Mouse (Mus musculus): ENCODE measurements around the gene Bicc1.
"Not testable (repeated sequence)": the region's sequence is repeated elsewhere in the genome, so short reads cannot be mapped to it uniquely, and the experiment has no call there.

The Bicc1 gene

GRCm38 (mm10) chr10:70966642-70967345 lies 192.7 kb downstream of the Bicc1 start:
- Histone ChIP-seq H3K4me3 (replicated peaks; ENCODE audit: low read length) (no peak overlapping the region), H3K36me3 (ENCODE audit: insufficient read depth, low read length) (no peaks in the 10 kb centered on the region), H3K4me1 (replicated peaks; ENCODE audit: low read depth, low read length) (peaks cover 49% of the 10 kb centered on the region), H3K27me3 (ENCODE audit: insufficient read depth, low read length) (no peaks in the 10 kb centered on the region), H3K9me3 (ENCODE audit: low read length) (no peaks in the 10 kb centered on the region)
- TF ChIP-seq POU5F1 (IDR thresholded peaks at IDR 0.05; ENCODE audit: borderline replicate concordance, low read length) (no peak), NANOG (IDR thresholded peaks at IDR 0.05; ENCODE audit: borderline replicate concordance, low read length) (no peak), CTCF (conservative IDR thresholded peaks at IDR 0.05; ENCODE audit: low read length) (no peak)

DNA sequence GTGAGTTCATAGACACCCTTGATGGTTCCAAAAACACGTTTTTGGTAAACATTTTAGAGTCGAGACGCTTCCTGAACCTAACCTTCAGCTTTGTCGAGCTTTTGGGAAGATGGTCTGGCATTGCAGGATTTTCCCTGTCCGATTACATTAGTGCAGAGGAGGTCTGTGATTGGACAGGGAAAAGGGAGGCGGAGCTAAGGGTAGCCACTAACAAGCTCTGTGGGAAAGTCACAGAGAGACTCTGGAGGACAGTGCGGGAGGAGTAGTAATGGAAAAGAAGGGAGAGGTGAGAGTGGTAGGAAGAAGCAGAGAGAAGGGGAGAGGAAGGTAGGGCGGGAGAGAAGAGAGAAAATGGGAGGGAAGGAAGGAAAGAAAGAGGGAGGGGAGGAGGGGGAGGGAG lies 194.8 kb downstream of the Bicc1 start:
- Histone ChIP-seq H3K4me1 (replicated peaks; ENCODE audit: low read depth, low read length) (peaks cover 46% of the 10 kb centered on the region), H3K4me3 (replicated peaks; ENCODE audit: low read length) (0 out of 2 replicates have a peak overlapping the region, but pooled peaks have one; percentile 11), H3K36me3 (ENCODE audit: insufficient read depth, low read length) (no peaks in the 10 kb centered on the region), H3K9me3 (ENCODE audit: low read length) (no peaks in the 10 kb centered on the region), H3K27me3 (ENCODE audit: insufficient read depth, low read length) (no peaks in the 10 kb centered on the region)
- TF ChIP-seq NANOG (IDR thresholded peaks at IDR 0.05; ENCODE audit: borderline replicate concordance, low read length) (no peak), POU5F1 (IDR thresholded peaks at IDR 0.05; ENCODE audit: borderline replicate concordance, low read length) (no peak), CTCF (conservative IDR thresholded peaks at IDR 0.05; ENCODE audit: low read length) (no peak)

DNA sequence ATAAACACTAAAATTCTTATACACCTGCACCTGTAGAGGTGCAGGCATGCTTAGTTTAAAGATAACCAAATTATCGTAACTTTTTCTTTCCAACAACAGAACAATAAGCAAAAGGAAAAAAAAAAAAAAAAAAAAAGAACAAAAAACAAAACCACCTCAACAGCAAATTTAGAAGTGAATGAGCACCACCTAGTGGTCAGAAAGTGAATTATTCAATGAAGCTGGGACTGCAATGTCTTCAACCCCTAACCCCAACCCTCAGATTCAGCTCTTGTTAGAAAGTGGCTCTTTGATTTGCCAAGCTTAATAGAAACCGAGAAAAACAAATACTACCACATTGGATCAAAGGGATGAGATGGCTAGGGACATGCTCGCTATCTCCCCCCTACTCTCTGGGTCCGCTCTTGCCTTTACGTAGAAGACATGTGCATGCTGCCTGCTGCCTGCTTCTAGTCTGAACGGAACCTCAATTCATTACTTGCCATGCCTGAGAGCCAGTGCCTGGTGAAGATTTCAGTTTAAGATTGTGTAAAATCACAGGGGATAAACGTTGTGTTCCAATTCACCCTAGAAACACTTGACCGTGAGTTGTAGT lies 195.8 kb downstream of the Bicc1 start:
- H3K36me3 ChIP-seq (ENCODE audit: insufficient read depth, low read length) = no peaks in the 10 kb centered on the region
- TF ChIP-seq CTCF (conservative IDR thresholded peaks at IDR 0.05; ENCODE audit: low read length) = peak; percentile 59
- no peak for TF ChIP-seq NANOG (IDR thresholded peaks at IDR 0.05; ENCODE audit: borderline replicate concordance, low read length)
- no peaks in the 10 kb centered on the region for H3K9me3 ChIP-seq (ENCODE audit: low read length)
- H3K4me1 ChIP-seq (replicated peaks; ENCODE audit: low read depth, low read length) = peaks cover 36% of the 10 kb centered on the region
- no peak overlapping the region for H3K4me3 ChIP-seq (replicated peaks; ENCODE audit: low read length)
- no peaks in the 10 kb centered on the region for H3K27me3 ChIP-seq (ENCODE audit: insufficient read depth, low read length)

GRCm38 (mm10) chr10:70961641-70962040 lies 197.9 kb downstream of the Bicc1 start:
- TF ChIP-seq POU5F1 (IDR thresholded peaks at IDR 0.05; ENCODE audit: borderline replicate concordance, low read length) = no peak
- no peak for TF ChIP-seq NANOG (IDR thresholded peaks at IDR 0.05; ENCODE audit: borderline replicate concordance, low read length)
- TF ChIP-seq CTCF (conservative IDR thresholded peaks at IDR 0.05; ENCODE audit: low read length) = no peak
- H3K9me3 ChIP-seq (ENCODE audit: low read length) = no peaks in the 10 kb centered on the region
- no peak overlapping the region for H3K4me3 ChIP-seq (replicated peaks; ENCODE audit: low read length)
- H3K36me3 ChIP-seq (ENCODE audit: insufficient read depth, low read length) = no peaks in the 10 kb centered on the region
- H3K4me1 ChIP-seq (replicated peaks; ENCODE audit: low read depth, low read length) = peaks cover 16% of the 10 kb centered on the region
- no peaks in the 10 kb centered on the region for H3K27me3 ChIP-seq (ENCODE audit: insufficient read depth, low read length)

- peaks cover 15% of the 10 kb centered on the region for H3K4me1 ChIP-seq (replicated peaks; ENCODE audit: low read depth, low read length)
- not testable (repeated sequence) for H3K36me3 ChIP-seq (ENCODE audit: insufficient read depth, low read length); H3K27me3 ChIP-seq (ENCODE audit: insufficient read depth, low read length); H3K9me3 ChIP-seq (ENCODE audit: low read length); H3K4me3 ChIP-seq (replicated peaks; ENCODE audit: low read length)
Measured at GRCm38 (mm10) chr10:70960396-70960795, 199.1 kb downstream of the Bicc1 start.

DNA sequence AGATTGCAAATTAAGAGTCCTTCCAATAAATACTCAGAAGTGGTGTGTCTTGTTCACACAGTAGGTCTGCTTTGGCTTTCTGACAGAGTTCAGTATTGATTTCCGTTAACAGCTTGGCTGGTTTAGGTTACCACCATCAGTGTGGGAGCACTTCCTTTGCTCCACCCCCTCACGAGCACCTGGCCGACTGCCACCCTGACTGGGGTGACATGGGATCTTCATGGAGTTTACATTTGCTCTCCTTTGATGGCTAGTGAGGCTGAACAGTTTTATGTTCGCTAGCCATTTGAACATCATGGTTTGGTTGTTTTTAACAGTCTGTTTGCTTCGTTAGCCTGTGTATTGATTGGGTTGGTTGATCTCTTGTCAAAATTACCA lies 206.7 kb downstream of the Bicc1 start:
- H3K9me3 ChIP-seq (ENCODE audit: low read length) = peaks cover 15% of the 10 kb centered on the region
- H3K27me3 ChIP-seq (ENCODE audit: insufficient read depth, low read length) = peaks cover 4% of the 10 kb centered on the region
- no peaks in the 10 kb centered on the region for H3K36me3 ChIP-seq (ENCODE audit: insufficient read depth, low read length)
- no peak overlapping the region for H3K4me3 ChIP-seq (replicated peaks; ENCODE audit: low read length)
- TF ChIP-seq NANOG (IDR thresholded peaks at IDR 0.05; ENCODE audit: borderline replicate concordance, low read length) (no peak), CTCF (conservative IDR thresholded peaks at IDR 0.05; ENCODE audit: low read length) (no peak), POU5F1 (IDR thresholded peaks at IDR 0.05; ENCODE audit: borderline replicate concordance, low read length) (no peak)
- H3K4me1 ChIP-seq (replicated peaks; ENCODE audit: low read depth, low read length) = peaks cover 10% of the 10 kb centered on the region

- no peaks in the 10 kb centered on the region for H3K36me3 ChIP-seq (ENCODE audit: insufficient read depth, low read length)
- no peak for TF ChIP-seq NANOG (IDR thresholded peaks at IDR 0.05; ENCODE audit: borderline replicate concordance, low read length)
- no peak for TF ChIP-seq CTCF (conservative IDR thresholded peaks at IDR 0.05; ENCODE audit: low read length)
- no peak for TF ChIP-seq POU5F1 (IDR thresholded peaks at IDR 0.05; ENCODE audit: borderline replicate concordance, low read length)
- no peak overlapping the region for H3K4me3 ChIP-seq (replicated peaks; ENCODE audit: low read length)
- H3K27me3 ChIP-seq (ENCODE audit: insufficient read depth, low read length) = peaks cover 4% of the 10 kb centered on the region
- peaks cover 15% of the 10 kb centered on the region for H3K9me3 ChIP-seq (ENCODE audit: low read length)
- H3K4me1 ChIP-seq (replicated peaks; ENCODE audit: low read depth, low read length) = peaks cover 10% of the 10 kb centered on the region
Measured at GRCm38 (mm10) chr10:70952056-70952769, 207.3 kb downstream of the Bicc1 start.

DNA sequence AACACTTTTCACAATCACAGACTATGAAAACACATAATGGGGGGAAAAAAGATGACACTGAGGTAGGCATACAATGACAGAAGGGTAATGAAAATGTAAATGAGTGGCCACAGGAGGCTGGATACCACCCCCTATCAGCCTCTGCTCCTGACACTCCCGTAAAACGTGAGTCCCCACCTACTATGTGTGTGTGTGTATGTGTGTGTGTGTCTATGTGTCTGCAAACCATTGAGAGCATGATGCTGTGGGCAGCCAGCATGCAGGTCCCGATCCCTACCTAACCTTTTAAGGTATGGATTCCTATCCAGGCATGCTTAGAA lies 209.4 kb downstream of the Bicc1 start:
- TF ChIP-seq POU5F1 (IDR thresholded peaks at IDR 0.05; ENCODE audit: borderline replicate concordance, low read length) = no peak
- Histone ChIP-seq H3K4me1 (replicated peaks; ENCODE audit: low read depth, low read length) (peaks cover 15% of the 10 kb centered on the region), H3K27me3 (ENCODE audit: insufficient read depth, low read length) (peaks cover 4% of the 10 kb centered on the region), H3K9me3 (ENCODE audit: low read length) (peaks cover 15% of the 10 kb centered on the region), H3K36me3 (ENCODE audit: insufficient read depth, low read length) (no peaks in the 10 kb centered on the region), H3K4me3 (replicated peaks; ENCODE audit: low read length) (no peak overlapping the region)

Measured in E14TG2a.4 (cell line).